Mouse (Mus musculus) ES-E14 (cell line): ENCODE measurements around the gene Capzb.

ENCODE experiments used
- MAFK ChIP-seq: IDR thresholded peaks from 2 replicates; pipeline ENCODE4 v1.6.1; 2014; ENCODE audit warnings: mild to moderate bottlenecking, low read depth, low read length, inconsistent platforms; ENCODE audit not compliant: insufficient read depth
- ZNF384 ChIP-seq: IDR thresholded peaks from 2 replicates; pipeline ENCODE4 v1.6.1; 2012; ENCODE audit warnings: low read depth, low read length, inconsistent platforms

GRCm38 (mm10) chr4:139198004-139198689 is 5.4 kb downstream of the Capzb start:
- TF ChIP-seq ZNF384 (no peak), MAFK (no peak)
